Mouse (Mus musculus) lung, embryonic 14.5 days (tissue): ENCODE data around the gene Sgcd. TPM values are rescaled to one million over a fixed set of nuclear protein-coding genes. Genes with fewer than 3 reads are reported as not detected.

Source experiments
- ATAC-seq: fragments of 200-750 bp; cut with Nextera tagmentation; 2 replicates; pipeline ENCODE4 v1.8.0; 2017; ENCODE audit warnings: mild to moderate bottlenecking, moderate TSS enrichment, moderate library complexity; ENCODE audit not compliant: insufficient read depth
- DNase-seq: peaks from one replicate; pipeline ENCODE4 v3.0.0-alpha.2; 2015
- H3K27ac ChIP-seq: fragments of 300-500 bp; sonication (generic); 2 replicates; pipeline ENCODE4 v1.5.1; 2014; ENCODE audit warnings: low read depth, mild to moderate bottlenecking, moderate library complexity
- H3K27me3 ChIP-seq: fragments of 300-500 bp; sonication (generic); 2 replicates; pipeline ENCODE4 v1.6.1; 2014; ENCODE audit warnings: low read length, control low read depth; ENCODE audit not compliant: insufficient read depth
- H3K36me3 ChIP-seq: fragments of 300-500 bp; sonication (generic); 2 replicates; pipeline ENCODE4 v1.6.1; 2014; ENCODE audit warnings: control low read depth; ENCODE audit not compliant: insufficient read depth
- H3K4me1 ChIP-seq: fragments of 300-500 bp; sonication (generic); 2 replicates; pipeline ENCODE4 v1.6.1; 2014; ENCODE audit warnings: antibody characterized with exemption, control low read depth; ENCODE audit not compliant: insufficient read depth
- H3K4me2 ChIP-seq: fragments of 300-500 bp; sonication (generic); 2 replicates; pipeline ENCODE4 v1.6.1; 2014; ENCODE audit warnings: mild to moderate bottlenecking
- H3K4me3 ChIP-seq: fragments of 300-500 bp; sonication (generic); 2 replicates; pipeline ENCODE4 v1.5.1; 2014; ENCODE audit warnings: low read depth, low read length
- H3K9ac ChIP-seq: fragments of 300-500 bp; sonication (generic); 2 replicates; pipeline ENCODE4 v1.6.1; 2014
- H3K9me3 ChIP-seq: fragments of 300-500 bp; sonication (generic); 2 replicates; pipeline ENCODE4 v1.6.1; 2016; ENCODE audit warnings: low read depth, low read length, control low read depth
- CTCF ChIP-seq: IDR thresholded peaks from 2 replicates; pipeline ENCODE4 v1.5.1; 2016; ENCODE audit warnings: antibody characterized with exemption, low read depth
- WGBS: fragments of 180-500 bp; shearing (Covaris S2); extraction: QIAGEN DNeasy Blood & Tissue Kit; methylation state at CpG from one replicate; pipeline ENCODE4 v1.1.7; 2014; 5-methylcytosine and 5-hydroxymethylcytosine counted together
- polyA plus RNA-seq: library from polyadenylated mRNA; unstranded; fragments of >200 nt; fragmentation: Nextera tagmentation; extraction: Ambion mirVana; gene quantifications from 2 replicates; pipeline ENCODE4 v1.2.1, GENCODE M21; 2014

Gene Sgcd
- polyA plus RNA-seq, 1 experiment from 2014 or later = 2.5 TPM

GRCm38 (mm10) chr11:47018139-47018538 lies 970.6 kb downstream of the Sgcd start:
- H3K4me1 ChIP-seq = no peaks in the 10 kb centered on the region
- ATAC-seq (no peak), DNase-seq (peak; percentile 54)
- no peak for TF ChIP-seq CTCF
- no peaks in the 10 kb centered on the region for H3K36me3 ChIP-seq
- no peaks in the 10 kb centered on the region for H3K27me3 ChIP-seq
- 35% methylated on average over 2 of the region's 2 CpGs for WGBS
- no peak overlapping the region for H3K4me2 ChIP-seq
- H3K9me3 ChIP-seq = no peaks in the 10 kb centered on the region
- no peak overlapping the region for H3K4me3 ChIP-seq
- H3K9ac ChIP-seq = no peak overlapping the region
- H3K27ac ChIP-seq = no peak overlapping the region

GRCm38 (mm10) chr11:47015683-47016082 lies 973.1 kb downstream of the Sgcd start:
- Histone ChIP-seq H3K27ac (no peak overlapping the region), H3K9ac (no peak overlapping the region), H3K4me2 (no peak overlapping the region), H3K36me3 (no peaks in the 10 kb centered on the region), H3K4me1 (no peaks in the 10 kb centered on the region), H3K9me3 (no peaks in the 10 kb centered on the region), H3K27me3 (no peaks in the 10 kb centered on the region), H3K4me3 (no peak overlapping the region)
- ATAC-seq = no peak
- DNase-seq = no peak
- no peak for TF ChIP-seq CTCF
- 57% methylated on average over 2 of the region's 2 CpGs for WGBS

GRCm38 (mm10) chr11:47014278-47014677 lies 974.5 kb downstream of the Sgcd start:
- no peak for DNase-seq
- no peak overlapping the region for H3K9ac ChIP-seq
- H3K4me1 ChIP-seq = no peaks in the 10 kb centered on the region
- no peaks in the 10 kb centered on the region for H3K27me3 ChIP-seq
- no peak overlapping the region for H3K4me2 ChIP-seq
- no peaks in the 10 kb centered on the region for H3K9me3 ChIP-seq
- no peak overlapping the region for H3K27ac ChIP-seq
- H3K36me3 ChIP-seq = no peaks in the 10 kb centered on the region
- no peak overlapping the region for H3K4me3 ChIP-seq
- no peak for TF ChIP-seq CTCF
- ATAC-seq = 0 out of 2 replicates have a peak, but pooled peaks have one; percentile 28

GRCm38 (mm10) chr11:47010166-47010565 lies 978.6 kb downstream of the Sgcd start:
- ATAC-seq = no peak
- TF ChIP-seq CTCF = no peak; the same call in 1 of the 2 replicates
- H3K9ac ChIP-seq = no peak overlapping the region
- no peak overlapping the region for H3K4me2 ChIP-seq
- no peak for DNase-seq
- no peak overlapping the region for H3K27ac ChIP-seq
- no peaks in the 10 kb centered on the region for H3K36me3 ChIP-seq
- no peaks in the 10 kb centered on the region for H3K4me1 ChIP-seq
- H3K9me3 ChIP-seq = no peaks in the 10 kb centered on the region
- H3K4me3 ChIP-seq = no peak overlapping the region
- H3K27me3 ChIP-seq = no peaks in the 10 kb centered on the region

GRCm38 (mm10) chr11:47005301-47005875 lies 983.4 kb downstream of the Sgcd start:
- Histone ChIP-seq H3K4me1 (no peaks in the 10 kb centered on the region), H3K27ac (no peak overlapping the region), H3K4me2 (no peak overlapping the region), H3K4me3 (no peak overlapping the region), H3K9ac (no peak overlapping the region), H3K27me3 (no peaks in the 10 kb centered on the region), H3K36me3 (no peaks in the 10 kb centered on the region), H3K9me3 (no peaks in the 10 kb centered on the region)
- no peak for TF ChIP-seq CTCF
- DNase-seq = no peak
- no peak for ATAC-seq
- 35% methylated on average over 1 of the region's 1 CpGs for WGBS

GRCm38 (mm10) chr11:46939311-46939710 lies 1049.5 kb downstream of the Sgcd start:
- 41% methylated on average over 4 of the region's 4 CpGs for WGBS

GRCm38 (mm10) chr11:46924946-46925345 lies 1063.8 kb downstream of the Sgcd start:
- H3K4me2 ChIP-seq = no peak overlapping the region
- no peaks in the 10 kb centered on the region for H3K9me3 ChIP-seq
- peak; percentile 56; the same call in 1 of the 2 replicates for ATAC-seq
- H3K36me3 ChIP-seq = no peaks in the 10 kb centered on the region
- 25% methylated on average over 1 of the region's 1 CpGs for WGBS
- no peak overlapping the region for H3K27ac ChIP-seq
- no peaks in the 10 kb centered on the region for H3K27me3 ChIP-seq
- no peaks in the 10 kb centered on the region for H3K4me1 ChIP-seq
- H3K4me3 ChIP-seq = no peak overlapping the region
- TF ChIP-seq CTCF = no peak
- H3K9ac ChIP-seq = no peak overlapping the region
- peak; percentile 54 for DNase-seq

More at GRCm38 (mm10) chr11:46939311-46939710, 1049.5 kb downstream of the Sgcd start:
- Histone ChIP-seq H3K4me3 (no peak overlapping the region), H3K36me3 (no peaks in the 10 kb centered on the region), H3K27ac (no peak overlapping the region), H3K27me3 (no peaks in the 10 kb centered on the region), H3K9ac (no peak overlapping the region), H3K9me3 (no peaks in the 10 kb centered on the region), H3K4me2 (no peak overlapping the region), H3K4me1 (no peaks in the 10 kb centered on the region)
- no peak for TF ChIP-seq CTCF
- DNase-seq (no peak), ATAC-seq (no peak)
